Mouse (Mus musculus) kidney, postnatal 36 days (tissue): ENCODE measurements around the gene Ddx42.
"Not testable (repeated sequence)": the region's sequence is repeated elsewhere in the genome, so short reads cannot be mapped to it uniquely, and the experiment has no call there.

Source experiments
- DNase-seq, 2 experiments: peaks; one replicate each; pipeline ENCODE4 v3.0.0; 2021 to 2022; ENCODE audit warnings: mixed read lengths in 2 of 2

Gene Ddx42

GRCm38 (mm10) chr11:106216730-106217490 lies at the start of gene Ddx42:
TSS of gene Ddx42 (plus strand) at chr11:106216926.
- peak; percentile 94 to 95 for DNase-seq

- DNase-seq: no peak
Measured at GRCm38 (mm10) chr11:106167435-106167834, 49.3 kb upstream of the Ddx42 start.

- DNase-seq: peak in 1 of 2 experiments; percentile 46
Measured at GRCm38 (mm10) chr11:106170807-106171206, 45.9 kb upstream of the Ddx42 start.

GRCm38 (mm10) chr11:106173228-106173627 lies 43.5 kb upstream of the Ddx42 start:
- no peak for DNase-seq

GRCm38 (mm10) chr11:106174372-106174771 lies 42.4 kb upstream of the Ddx42 start:
- peak; percentile 70 to 84 for DNase-seq

DNA sequence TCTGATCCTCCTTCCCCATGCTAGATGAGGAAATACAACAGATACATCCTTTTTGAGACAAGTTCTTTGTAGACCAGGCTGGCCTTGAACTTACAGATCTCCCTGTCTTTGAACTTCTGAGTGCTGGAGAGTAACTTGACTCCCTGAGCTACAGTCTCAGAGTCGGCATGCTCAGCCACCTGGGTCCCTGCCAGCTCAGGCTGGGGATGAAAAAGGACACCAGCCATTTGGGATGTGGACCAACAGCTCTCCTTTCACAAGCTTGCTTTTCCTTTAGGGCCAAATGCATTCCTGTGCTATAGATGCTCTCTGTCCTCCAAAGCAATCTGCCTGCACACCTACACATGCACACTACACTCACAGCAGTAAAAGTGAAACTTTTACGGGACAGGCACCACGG lies 41.6 kb upstream of the Ddx42 start:
- DNase-seq: no peak

- DNase-seq: no peak
Measured at GRCm38 (mm10) chr11:106176372-106176771, 40.4 kb upstream of the Ddx42 start.

GRCm38 (mm10) chr11:106178036-106178782 lies 38.5 kb upstream of the Ddx42 start:
- DNase-seq: no peak

GRCm38 (mm10) chr11:106179711-106180448 lies 36.8 kb upstream of the Ddx42 start:
- DNase-seq: no peak

- no peak for DNase-seq
Measured at GRCm38 (mm10) chr11:106180449-106180801, 36.3 kb upstream of the Ddx42 start.

GRCm38 (mm10) chr11:106187326-106187725 lies 29.4 kb upstream of the Ddx42 start:
- no peak for DNase-seq

GRCm38 (mm10) chr11:106191716-106192115 lies 25.0 kb upstream of the Ddx42 start:
- no peak for DNase-seq

DNA sequence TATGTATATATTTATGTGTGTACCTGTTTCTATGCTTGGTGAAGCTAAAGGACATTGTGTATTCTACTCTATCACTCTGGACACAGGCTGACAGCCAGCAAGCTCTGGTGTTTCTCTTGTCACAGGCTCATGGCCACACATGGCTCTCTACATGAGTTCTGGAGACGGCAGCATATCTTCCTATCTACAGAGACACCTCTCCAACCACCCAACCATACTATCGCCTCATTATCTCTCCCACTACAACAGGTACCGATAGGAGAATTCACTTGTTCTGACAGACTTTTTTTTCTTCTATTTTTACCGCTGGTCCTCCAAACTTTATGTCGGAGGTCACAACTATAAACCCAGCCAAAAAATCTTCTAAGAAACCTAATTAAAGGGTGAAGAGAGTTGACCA lies 24.5 kb upstream of the Ddx42 start:
- DNase-seq: no peak

GRCm38 (mm10) chr11:106192657-106193370 lies 23.9 kb upstream of the Ddx42 start:
- peak; percentile 34 to 53 for DNase-seq

DNA sequence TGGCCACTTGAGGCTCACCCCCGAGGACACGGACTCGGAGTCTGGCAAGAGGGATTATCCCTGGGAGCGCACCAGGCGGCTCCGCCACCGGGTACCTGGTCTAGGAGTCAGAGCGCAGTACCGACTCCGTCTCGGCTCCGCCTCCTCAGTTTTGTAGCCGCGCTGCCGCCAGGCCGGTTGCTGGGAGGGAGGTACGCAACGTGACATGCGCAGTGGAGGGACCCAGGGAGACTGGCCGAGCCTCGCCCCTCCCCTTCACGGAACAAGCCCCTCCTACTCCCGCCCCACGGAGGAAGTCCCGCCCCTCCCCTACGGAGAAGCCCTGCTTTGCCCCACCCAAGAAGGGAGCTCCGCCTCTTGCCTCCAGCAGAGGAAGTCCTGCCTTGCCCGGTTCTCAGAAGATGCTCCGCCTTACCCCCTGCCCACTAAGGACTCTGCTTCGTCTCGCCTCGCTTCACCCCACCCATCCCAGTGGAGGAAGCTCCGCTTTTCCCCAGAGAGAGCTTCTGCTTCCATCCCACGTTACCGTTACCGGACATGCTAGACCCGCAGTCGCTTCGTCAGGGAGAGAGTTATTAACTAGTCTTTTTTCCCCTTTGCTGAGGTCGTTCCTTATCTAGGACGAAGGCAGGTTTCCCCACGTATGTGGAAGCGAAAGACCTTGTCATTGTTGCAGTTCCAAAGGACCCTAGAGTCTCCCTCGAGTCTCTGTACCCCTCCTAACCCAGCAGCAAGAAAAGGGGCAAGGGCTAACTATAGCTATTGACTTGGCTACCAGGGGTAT lies 23.2 kb upstream of the Ddx42 start:
- peak; percentile 97 to 98 for DNase-seq

- no peak for DNase-seq
Measured at GRCm38 (mm10) chr11:106194155-106194541, 22.6 kb upstream of the Ddx42 start.

DNA sequence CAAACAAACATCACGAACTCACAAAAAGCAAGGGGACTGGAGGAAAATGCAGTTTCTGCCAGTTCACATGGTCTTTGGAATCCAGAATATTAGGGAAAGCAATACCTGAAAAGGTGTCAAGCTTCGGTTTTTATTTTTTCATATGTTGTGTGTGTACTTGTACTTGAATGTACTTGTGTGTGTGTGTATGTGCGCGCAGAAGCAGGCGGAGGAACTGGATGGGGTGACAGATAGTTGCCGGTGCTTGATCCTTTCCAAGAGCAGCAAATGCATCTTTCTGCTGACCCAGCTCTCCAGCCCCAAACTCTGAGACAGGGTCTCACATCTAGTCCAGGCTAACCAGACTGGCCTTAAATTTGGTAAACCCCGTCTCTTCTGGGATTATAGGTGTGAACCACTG lies 21.8 kb upstream of the Ddx42 start:
- DNase-seq: no peak

DNA sequence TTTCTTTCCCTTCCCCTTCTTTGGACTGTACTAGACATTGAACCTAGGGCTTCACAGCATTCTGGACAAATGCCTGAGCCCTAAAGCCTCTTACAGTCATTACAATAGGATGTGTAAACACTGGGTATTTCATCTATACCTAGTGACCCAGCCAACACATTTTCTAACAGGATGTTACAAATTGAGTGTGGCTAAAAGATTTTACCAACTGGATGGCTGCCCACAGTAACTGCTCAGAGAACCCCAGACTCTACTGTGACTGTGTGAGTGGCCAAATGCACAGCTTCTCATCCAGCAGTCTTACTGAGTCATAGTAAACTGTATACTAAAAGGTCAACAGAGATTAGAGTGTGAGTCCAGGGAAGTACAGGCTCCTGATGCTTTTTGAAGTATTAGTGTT lies 21.4 kb upstream of the Ddx42 start:
- no peak for DNase-seq

DNA sequence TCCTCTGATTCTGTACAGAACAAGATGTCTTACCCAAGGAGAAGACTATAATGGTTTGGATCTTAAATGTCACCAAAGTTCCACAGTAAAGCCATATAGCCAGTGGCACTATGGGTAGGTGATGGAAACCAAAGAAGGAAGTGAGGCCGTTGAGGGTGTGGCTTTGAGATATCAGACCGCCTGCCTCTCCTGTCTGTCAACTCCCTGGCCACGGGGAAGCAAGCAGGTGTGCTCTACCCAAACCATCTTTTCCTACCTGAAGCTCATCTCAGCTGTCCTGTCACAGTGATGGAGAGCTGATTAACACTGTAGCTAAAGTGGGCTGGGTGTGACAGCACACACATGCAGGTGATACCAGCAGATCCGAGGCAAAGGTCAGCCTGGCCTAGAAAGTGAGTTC lies 18.4 kb upstream of the Ddx42 start:
- DNase-seq: no peak

- DNase-seq: not testable (repeated sequence)
Measured at GRCm38 (mm10) chr11:106199997-106200396, 16.7 kb upstream of the Ddx42 start.

DNA sequence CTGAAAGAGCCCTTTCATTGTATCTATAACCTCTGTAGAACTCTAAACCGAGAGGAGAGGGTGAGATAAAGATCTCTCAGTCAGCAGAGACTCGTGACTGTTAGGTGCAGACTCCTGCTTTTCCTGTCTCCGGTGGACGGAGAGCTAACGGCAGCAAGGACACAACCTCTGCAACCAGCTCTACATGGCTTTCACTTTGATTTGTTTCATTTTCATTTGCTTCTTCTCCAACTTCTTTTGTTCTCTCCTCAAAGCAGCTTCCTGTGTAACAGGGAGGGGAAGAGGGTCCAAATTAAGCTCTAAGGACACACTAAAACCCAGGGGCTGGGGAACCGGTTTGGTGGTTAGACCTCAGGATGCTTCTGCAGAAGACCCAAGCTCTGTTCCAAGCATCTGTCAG lies 16.0 kb upstream of the Ddx42 start:
- DNase-seq: no peak
